Mouse (Mus musculus): Measurements from ENCODE around the gene Acot11. TPM values are rescaled to one million over a fixed set of nuclear protein-coding genes. Genes with fewer than 3 reads are reported as not detected.
A peak's percentile ranks its signal among the peaks of the same experiment; 100 is the strongest.

The Acot11 gene
- polyA plus RNA-seq, 1 experiment from 2014 or later: 1.4 TPM

DNA sequence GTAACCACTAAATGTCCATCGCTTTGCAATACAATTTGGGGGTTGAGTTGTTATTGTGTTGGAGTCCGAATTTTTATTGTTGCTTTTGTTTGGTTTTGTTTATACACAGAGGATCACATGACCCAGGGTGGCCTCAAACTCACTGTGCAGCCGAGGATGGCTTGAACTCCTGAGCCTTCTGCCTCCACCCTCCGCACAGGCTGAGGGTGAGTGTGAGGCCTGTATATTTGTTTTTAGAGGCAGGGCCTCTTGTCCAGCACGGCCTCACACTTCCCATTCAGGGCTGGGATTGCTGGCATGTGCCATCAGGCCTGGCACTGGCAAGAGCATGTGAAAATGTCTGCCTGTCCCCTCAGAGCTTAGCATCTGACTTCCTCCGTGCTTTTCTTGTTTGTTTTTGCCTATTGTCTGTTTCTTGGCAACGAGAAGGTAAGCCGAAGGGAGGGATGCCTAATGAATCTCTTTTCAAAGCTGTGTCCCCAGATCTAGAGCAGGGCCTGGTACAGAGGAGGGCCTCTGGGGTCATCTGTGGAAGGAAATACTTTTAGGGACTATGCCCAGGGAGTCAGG, 99.6 kb downstream of the Acot11 start:
- ATAC-seq (ENCODE audit: insufficient read depth, low FRiP score, low TSS enrichment) (no peak), DNase-seq (ENCODE audit: low spot score) (no peak)
- Histone ChIP-seq H3K9ac (ENCODE audit: low read length) (0 out of 2 replicates have a peak overlapping the region, but pooled peaks have one; percentile 18), H3K4me1 (ENCODE audit: control insufficient read depth, insufficient read depth, low read length) (no peaks in the 10 kb centered on the region), H3K4me2 (ENCODE audit: low read depth) (no peak overlapping the region), H3K4me3 (ENCODE audit: low read depth, low read length) (no peak overlapping the region), H3K27ac (ENCODE audit: low read depth, low read length) (no peak overlapping the region), H3K27me3 (ENCODE audit: control insufficient read depth, insufficient read depth, low read length) (no peaks in the 10 kb centered on the region), H3K36me3 (ENCODE audit: control insufficient read depth, insufficient read depth, low read length) (no peaks in the 10 kb centered on the region), H3K9me3 (ENCODE audit: control insufficient read depth, low read length) (no peaks in the 10 kb centered on the region)
- WGBS: 39% methylated on average over 8 of the region's 8 CpGs

GRCm38 (mm10) chr4:106704416-106704815, 100.4 kb downstream of the Acot11 start:
- no peak overlapping the region for H3K9ac ChIP-seq (ENCODE audit: low read length)
- H3K4me3 ChIP-seq (ENCODE audit: low read depth, low read length): no peak overlapping the region
- H3K9me3 ChIP-seq (ENCODE audit: control insufficient read depth, low read length): no peaks in the 10 kb centered on the region
- H3K27ac ChIP-seq (ENCODE audit: low read depth, low read length): no peak overlapping the region
- no peak overlapping the region for H3K4me2 ChIP-seq (ENCODE audit: low read depth)
- no peaks in the 10 kb centered on the region for H3K27me3 ChIP-seq (ENCODE audit: control insufficient read depth, insufficient read depth, low read length)
- no peaks in the 10 kb centered on the region for H3K4me1 ChIP-seq (ENCODE audit: control insufficient read depth, insufficient read depth, low read length)
- H3K36me3 ChIP-seq (ENCODE audit: control insufficient read depth, insufficient read depth, low read length): no peaks in the 10 kb centered on the region
- 69% methylated on average over 11 of the region's 11 CpGs for WGBS
- ATAC-seq (ENCODE audit: insufficient read depth, low FRiP score, low TSS enrichment) (no peak), DNase-seq (ENCODE audit: low spot score) (no peak)

- 83% methylated on average over 10 of the region's 10 CpGs for WGBS
- Histone ChIP-seq H3K27me3 (ENCODE audit: control insufficient read depth, insufficient read depth, low read length) (no peaks in the 10 kb centered on the region), H3K9me3 (ENCODE audit: control insufficient read depth, low read length) (no peaks in the 10 kb centered on the region), H3K4me2 (ENCODE audit: low read depth) (no peak overlapping the region), H3K4me1 (ENCODE audit: control insufficient read depth, insufficient read depth, low read length) (no peaks in the 10 kb centered on the region), H3K36me3 (ENCODE audit: control insufficient read depth, insufficient read depth, low read length) (no peaks in the 10 kb centered on the region), H3K9ac (ENCODE audit: low read length) (no peak overlapping the region), H3K4me3 (ENCODE audit: low read depth, low read length) (no peak overlapping the region), H3K27ac (ENCODE audit: low read depth, low read length) (no peak overlapping the region)
- ATAC-seq (ENCODE audit: insufficient read depth, low FRiP score, low TSS enrichment) (no peak), DNase-seq (ENCODE audit: low spot score) (no peak)
These were observed 100.8 kb downstream of the Acot11 start for GRCm38 (mm10) chr4:106703956-106704355.

DNA sequence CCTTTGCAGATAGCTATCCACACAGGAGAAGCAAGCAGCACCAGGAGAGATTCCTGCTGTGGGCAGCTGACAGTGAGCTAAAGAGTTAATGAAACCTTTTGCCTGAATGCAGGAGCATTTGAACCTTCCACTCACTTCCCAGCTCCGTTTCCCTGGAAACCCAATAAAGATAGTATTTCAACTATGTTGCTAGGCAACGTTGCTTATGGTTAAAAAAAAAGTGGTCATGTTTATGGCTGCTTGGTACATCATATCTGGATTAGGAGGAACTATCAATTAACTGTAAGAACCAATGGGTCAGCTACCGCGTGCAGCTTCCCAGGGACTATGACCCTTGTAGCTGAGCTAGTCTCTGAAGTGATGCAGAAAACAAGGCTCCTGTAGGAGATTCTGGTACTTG, 104.0 kb downstream of the Acot11 start:
- no peak overlapping the region for H3K4me2 ChIP-seq (ENCODE audit: low read depth)
- H3K4me3 ChIP-seq (ENCODE audit: low read depth, low read length): no peak overlapping the region
- WGBS: 40% methylated on average over 4 of the region's 4 CpGs
- no peaks in the 10 kb centered on the region for H3K4me1 ChIP-seq (ENCODE audit: control insufficient read depth, insufficient read depth, low read length)
- no peak overlapping the region for H3K27ac ChIP-seq (ENCODE audit: low read depth, low read length)
- H3K36me3 ChIP-seq (ENCODE audit: control insufficient read depth, insufficient read depth, low read length): no peaks in the 10 kb centered on the region
- no peaks in the 10 kb centered on the region for H3K9me3 ChIP-seq (ENCODE audit: control insufficient read depth, low read length)
- DNase-seq (ENCODE audit: low spot score): no peak
- H3K9ac ChIP-seq (ENCODE audit: low read length): no peak overlapping the region
- no peaks in the 10 kb centered on the region for H3K27me3 ChIP-seq (ENCODE audit: control insufficient read depth, insufficient read depth, low read length)
- ATAC-seq (ENCODE audit: insufficient read depth, low FRiP score, low TSS enrichment): no peak

DNA sequence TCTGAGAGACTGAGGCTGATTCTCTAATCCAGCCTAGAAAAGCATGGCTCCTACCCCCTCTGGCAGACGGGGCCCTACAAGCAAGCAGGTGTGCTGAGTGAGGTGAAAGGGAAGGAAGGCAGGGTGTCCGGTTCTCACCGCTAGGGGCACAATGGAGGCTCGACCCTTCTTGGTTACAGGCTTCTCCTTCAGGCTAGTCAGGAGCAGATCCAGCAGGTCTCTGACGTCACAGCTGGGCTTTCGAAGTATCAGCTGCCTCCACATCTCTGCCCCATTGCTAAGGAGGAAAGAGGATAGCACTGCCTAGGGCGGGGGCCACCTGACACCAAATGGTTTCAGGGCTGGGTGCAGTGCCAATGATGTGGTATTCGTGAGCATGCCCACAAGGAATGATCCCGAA, 104.8 kb downstream of the Acot11 start:
- Histone ChIP-seq H3K27ac (ENCODE audit: low read depth, low read length) (no peak overlapping the region), H3K4me1 (ENCODE audit: control insufficient read depth, insufficient read depth, low read length) (no peaks in the 10 kb centered on the region), H3K9ac (ENCODE audit: low read length) (no peak overlapping the region), H3K4me3 (ENCODE audit: low read depth, low read length) (no peak overlapping the region), H3K9me3 (ENCODE audit: control insufficient read depth, low read length) (no peaks in the 10 kb centered on the region), H3K4me2 (ENCODE audit: low read depth) (no peak overlapping the region), H3K27me3 (ENCODE audit: control insufficient read depth, insufficient read depth, low read length) (no peaks in the 10 kb centered on the region), H3K36me3 (ENCODE audit: control insufficient read depth, insufficient read depth, low read length) (no peaks in the 10 kb centered on the region)
- DNase-seq (ENCODE audit: low spot score) (peak; percentile 70), ATAC-seq (ENCODE audit: insufficient read depth, low FRiP score, low TSS enrichment) (no peak; the same call in 1 of the 2 replicates)
- 19% methylated on average over 9 of the region's 9 CpGs for WGBS

Other genes with a start within 250 kb of the Acot11 start
- 28.2 and 30.4 TPM in 2 replicates for gene Dhcr24, start 244.0 kb downstream of the Acot11 start, polyA plus RNA-seq (2014; fragmentation: Nextera tagmentation; extraction: Ambion mirVana)
- 0.20 and 0.27 TPM in 2 replicates for gene Lexm, start 187.8 kb downstream of the Acot11 start, polyA plus RNA-seq (2014; fragmentation: Nextera tagmentation; extraction: Ambion mirVana)
- gene Ttc22, start 182.6 kb downstream of the Acot11 start, polyA plus RNA-seq (2014; fragmentation: Nextera tagmentation; extraction: Ambion mirVana): 0.36 and 0.39 TPM in 2 replicates
- 11.5 and 12.5 TPM in 2 replicates for gene Pars2, start 153.9 kb downstream of the Acot11 start, polyA plus RNA-seq (2014; fragmentation: Nextera tagmentation; extraction: Ambion mirVana)
- gene Ttc4, start 126.1 kb downstream of the Acot11 start, polyA plus RNA-seq (2014; fragmentation: Nextera tagmentation; extraction: Ambion mirVana): 96.0 and 114 TPM in 2 replicates
- gene Mroh7, start 74.1 kb downstream of the Acot11 start, polyA plus RNA-seq (2014; fragmentation: Nextera tagmentation; extraction: Ambion mirVana): not detected in 2 replicates
- not detected in 2 replicates for gene Fam151a, start 71.1 kb downstream of the Acot11 start, polyA plus RNA-seq (2014; fragmentation: Nextera tagmentation; extraction: Ambion mirVana)
- 142 and 145 TPM in 2 replicates for gene Ssbp3, start 105.7 kb upstream of the Acot11 start, polyA plus RNA-seq (2014; fragmentation: Nextera tagmentation; extraction: Ambion mirVana)

All from neural tube, embryonic 11.5 days (tissue).